Mouse (Mus musculus) neural tube, embryonic 14.5 days (tissue): ENCODE measurements around the gene Tas2r106. TPM values are rescaled to one million over a fixed set of nuclear protein-coding genes. Genes with fewer than 3 reads are reported as not detected.

Experiments
- ATAC-seq: fragments of 200-750 bp; cut with Nextera tagmentation; 2 replicates; pipeline ENCODE4 v1.8.0; 2017; ENCODE audit warnings: low read depth, mild to moderate bottlenecking, moderate TSS enrichment, moderate library complexity
- H3K27ac ChIP-seq: fragments of 300-500 bp; sonication (generic); 2 replicates; pipeline ENCODE4 v1.5.1; 2014; ENCODE audit warnings: low read depth, mild to moderate bottlenecking, control low read depth, low read length, moderate library complexity, mixed read lengths
- H3K27me3 ChIP-seq: fragments of 300-500 bp; sonication (generic); 2 replicates; pipeline ENCODE4 v1.6.1; 2014; ENCODE audit warnings: low read length; ENCODE audit not compliant: control insufficient read depth, insufficient read depth
- H3K36me3 ChIP-seq: fragments of 300-500 bp; sonication (generic); 2 replicates; pipeline ENCODE4 v1.6.1; 2014; ENCODE audit warnings: low read length, mixed read lengths; ENCODE audit not compliant: control insufficient read depth, insufficient read depth
- H3K4me1 ChIP-seq: fragments of 300-500 bp; sonication (generic); 2 replicates; pipeline ENCODE4 v1.6.1; 2014; ENCODE audit warnings: low read length; ENCODE audit not compliant: control insufficient read depth, insufficient read depth
- H3K4me2 ChIP-seq: fragments of 300-500 bp; sonication (generic); 2 replicates; pipeline ENCODE4 v1.6.1; 2014; ENCODE audit warnings: mild to moderate bottlenecking, low read depth, low read length, control low read depth
- H3K4me3 ChIP-seq: fragments of 300-500 bp; sonication (generic); 2 replicates; pipeline ENCODE4 v1.5.1; 2014; ENCODE audit warnings: low read depth, low read length, control low read depth, mixed read lengths
- H3K9ac ChIP-seq: fragments of 300-500 bp; sonication (generic); replicated peaks from 2 replicates; pipeline ENCODE4 v1.6.1; 2014; ENCODE audit warnings: low read depth, mild to moderate bottlenecking, control low read depth, low read length, mixed read lengths
- H3K9me3 ChIP-seq: fragments of 300-500 bp; sonication (generic); 2 replicates; pipeline ENCODE4 v1.6.1; 2016; ENCODE audit warnings: low read length; ENCODE audit not compliant: control insufficient read depth
- WGBS: fragments of 180-500 bp; shearing (Covaris S2); extraction: QIAGEN DNeasy Blood & Tissue Kit; methylation state at CpG from one replicate; pipeline ENCODE4 v1.1.7; 2014; 5-methylcytosine and 5-hydroxymethylcytosine counted together
- polyA plus RNA-seq: library from polyadenylated mRNA; unstranded; fragments of >200 nt; fragmentation: Nextera tagmentation; extraction: Ambion mirVana; gene quantifications from 2 replicates; pipeline ENCODE4 v1.2.1, GENCODE M21; 2014

Gene Tas2r106
- not detected in 2 replicates for polyA plus RNA-seq

DNA sequence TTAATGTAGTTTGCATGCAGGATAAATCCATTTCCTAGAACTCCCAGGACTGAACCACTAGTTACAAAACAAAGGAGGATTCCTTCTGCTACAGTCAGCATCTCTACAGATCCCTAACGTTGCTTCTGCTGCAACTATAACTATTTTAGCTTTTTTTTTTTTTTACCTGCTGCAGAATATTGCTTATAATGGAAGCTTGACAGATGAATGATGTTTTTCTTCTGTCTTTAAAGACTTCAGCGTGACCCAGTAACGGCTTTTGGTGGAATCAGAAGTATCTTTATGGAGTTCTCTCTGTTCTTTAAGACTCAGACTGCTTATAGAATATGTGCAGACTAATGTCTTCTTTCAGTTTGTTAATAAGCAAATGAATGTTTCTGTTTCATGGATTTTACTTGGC lies at the start of gene Tas2r106:
TSS of gene Tas2r106 (minus strand) at position 101 of the 400 bp plus-strand sequence.
- ATAC-seq, result no peak

DNA sequence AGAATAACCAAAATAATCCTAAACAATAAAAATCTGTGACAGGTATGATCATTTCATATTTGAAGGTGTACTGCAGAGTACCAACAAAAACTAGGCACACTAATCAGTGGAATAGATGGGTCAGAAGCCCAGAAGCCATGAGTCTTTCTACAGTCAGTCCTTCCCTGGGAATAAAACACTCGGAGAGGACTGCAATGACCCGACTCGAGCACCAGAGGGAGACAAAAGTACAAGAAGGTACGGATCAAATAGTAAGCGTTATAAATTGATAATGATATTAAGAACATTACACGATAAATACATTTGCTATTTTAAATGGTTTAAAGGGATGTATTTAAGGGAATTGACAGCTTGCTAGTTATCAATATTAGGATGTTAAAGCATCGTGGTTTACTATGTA lies 34.1 kb upstream of the Tas2r106 start:
- Histone ChIP-seq H3K4me2 (no peak overlapping the region), H3K27me3 (no peaks in the 10 kb centered on the region), H3K36me3 (no peaks in the 10 kb centered on the region), H3K9me3 (0 out of 2 replicates have a peak, but pooled peaks cover 3% of the 10 kb centered on the region), H3K9ac (no peak overlapping the region), H3K4me3 (no peak overlapping the region), H3K27ac (no peak overlapping the region), H3K4me1 (no peaks in the 10 kb centered on the region)
- no peak for ATAC-seq
- 48% methylated on average over 7 of the region's 7 CpGs for WGBS

More for the DNA sequence above, at the start of gene Tas2r106:
- no peak within 1 kb of the TSS for H3K4me3 ChIP-seq
- H3K36me3 ChIP-seq, result no peaks in the 10 kb centered on the region
- 71% methylated on average over 3 of the region's 3 CpGs for WGBS
- no peak within 1 kb of the TSS for H3K4me2 ChIP-seq
- no peaks in the 10 kb centered on the region for H3K4me1 ChIP-seq
- H3K9me3 ChIP-seq, result peaks cover 8% of the 10 kb centered on the region
- no peaks in the 10 kb centered on the region for H3K27me3 ChIP-seq
- no peak within 1 kb of the TSS for H3K27ac ChIP-seq
- H3K9ac ChIP-seq, result no peak within 1 kb of the TSS

DNA sequence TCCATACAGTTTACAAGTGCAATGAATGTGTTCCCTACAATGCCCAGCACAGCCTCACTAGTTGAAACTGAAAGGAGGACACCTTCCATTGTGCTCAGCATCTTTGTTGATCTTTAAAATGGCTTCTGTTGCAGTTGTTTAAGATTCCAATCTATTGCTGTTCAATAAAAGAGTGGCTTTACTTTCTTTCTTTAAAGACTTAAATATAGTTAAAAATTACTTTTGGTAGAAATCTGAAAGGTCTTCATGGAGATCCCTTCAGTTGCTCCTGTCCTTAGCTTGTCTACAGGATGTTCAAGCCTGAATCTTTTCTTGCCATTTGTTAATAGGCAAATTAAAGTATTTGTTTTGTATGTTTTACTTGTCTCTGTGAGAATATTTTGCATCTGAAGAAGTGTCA lies 11.3 kb upstream of the Tas2r106 start, which contains the start of gene Tas2r114:
TSS of gene Tas2r114 (minus strand) at position 101 of the 400 bp plus-strand sequence.
- Histone ChIP-seq H3K4me1 (no peaks in the 10 kb centered on the region), H3K9ac (no peak within 1 kb of the TSS), H3K36me3 (no peaks in the 10 kb centered on the region), H3K27me3 (no peaks in the 10 kb centered on the region), H3K9me3 (no peaks in the 10 kb centered on the region), H3K4me3 (no peak within 1 kb of the TSS), H3K27ac (no peak within 1 kb of the TSS), H3K4me2 (no peak within 1 kb of the TSS)
- ATAC-seq, result no peak

DNA sequence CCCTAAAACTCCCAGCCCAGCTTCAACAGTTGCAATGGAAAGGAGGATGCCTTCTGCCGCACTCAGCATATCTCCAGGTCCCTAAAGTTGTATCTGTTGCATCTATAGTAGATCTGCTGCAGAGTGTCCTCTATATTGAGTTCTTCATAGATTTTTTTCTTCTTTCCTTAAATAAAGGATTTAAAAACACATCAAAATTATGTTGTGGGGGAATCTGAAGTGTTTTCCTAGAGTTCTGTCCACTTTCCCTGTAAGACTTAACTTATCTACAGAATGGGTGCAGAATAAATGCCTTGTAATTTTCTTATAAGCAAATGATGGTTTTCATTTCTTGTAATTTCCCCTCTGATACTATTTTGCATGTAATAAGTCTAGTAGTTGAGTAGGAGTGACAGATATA lies 8.7 kb upstream of the Tas2r106 start, which contains the start of gene Tas2r105:
TSS of gene Tas2r105 (minus strand) at position 101 of the 400 bp plus-strand sequence.
- Histone ChIP-seq H3K27ac (no peak within 1 kb of the TSS), H3K4me3 (no peak within 1 kb of the TSS), H3K4me2 (no peak within 1 kb of the TSS), H3K36me3 (no peaks in the 10 kb centered on the region), H3K4me1 (no peaks in the 10 kb centered on the region), H3K27me3 (no peaks in the 10 kb centered on the region), H3K9ac (no peak within 1 kb of the TSS), H3K9me3 (no peaks in the 10 kb centered on the region)
- ATAC-seq, result no peak
- 83% methylated on average over 1 of the region's 1 CpGs for WGBS

DNA sequence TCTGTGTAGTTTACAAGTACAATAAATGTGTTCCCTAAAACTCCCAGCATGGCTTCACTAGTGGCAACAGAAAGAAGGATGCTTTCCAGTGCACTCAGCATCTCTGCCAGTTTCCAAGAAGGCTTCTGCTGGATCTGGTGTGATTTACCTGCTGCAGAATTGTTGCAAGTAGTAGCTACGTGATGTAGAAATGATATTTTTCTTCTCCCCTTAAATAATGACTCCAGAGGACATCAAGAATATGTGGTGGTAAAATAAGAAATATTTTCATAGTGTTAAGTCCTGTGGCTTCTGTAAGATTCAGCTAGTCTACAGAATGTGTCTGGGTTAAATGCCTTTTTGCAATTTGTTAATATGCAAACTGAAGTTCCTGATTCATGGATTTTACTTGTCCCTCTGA lies 7.0 kb upstream of the Tas2r106 start, which contains the start of gene Tas2r104:
TSS of gene Tas2r104 (minus strand) at position 101 of the 400 bp plus-strand sequence.
- Histone ChIP-seq H3K27me3 (no peaks in the 10 kb centered on the region), H3K36me3 (no peaks in the 10 kb centered on the region), H3K9me3 (no peaks in the 10 kb centered on the region), H3K27ac (no peak within 1 kb of the TSS), H3K4me2 (no peak within 1 kb of the TSS), H3K4me1 (no peaks in the 10 kb centered on the region), H3K9ac (no peak within 1 kb of the TSS), H3K4me3 (no peak within 1 kb of the TSS)
- WGBS, result 74% methylated on average over 1 of the region's 1 CpGs
- no peak for ATAC-seq

DNA sequence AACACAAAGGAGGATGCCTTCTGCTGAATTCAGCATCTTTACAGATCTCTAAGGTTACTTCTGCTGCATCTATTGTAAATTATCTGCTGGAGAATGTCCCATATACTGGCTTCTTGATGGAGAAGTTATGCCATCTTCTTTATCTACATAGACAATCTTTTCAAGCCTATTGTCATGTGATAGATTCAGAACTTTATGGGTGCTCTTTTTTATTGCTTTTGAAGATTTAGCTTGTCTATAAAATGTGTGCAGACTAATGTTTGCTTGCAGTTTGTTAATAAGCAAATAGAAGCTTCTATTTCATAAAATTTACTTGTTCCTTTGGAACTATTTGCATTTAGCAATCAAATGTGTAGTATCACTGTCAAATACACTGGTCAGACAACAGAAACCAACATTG lies 18.6 kb downstream of the Tas2r106 start, which contains the start of gene Tas2r107:
TSS of gene Tas2r107 (minus strand) at position 101 of the 400 bp plus-strand sequence.
- H3K4me3 ChIP-seq, result no peak within 1 kb of the TSS
- no peaks in the 10 kb centered on the region for H3K36me3 ChIP-seq
- H3K9ac ChIP-seq, result no peak within 1 kb of the TSS
- no peak for ATAC-seq
- no peak within 1 kb of the TSS for H3K4me2 ChIP-seq
- no peak within 1 kb of the TSS for H3K27ac ChIP-seq
- no peaks in the 10 kb centered on the region for H3K27me3 ChIP-seq
- no peaks in the 10 kb centered on the region for H3K4me1 ChIP-seq
- H3K9me3 ChIP-seq, result peaks cover 1% of the 10 kb centered on the region; the same call in 1 of the 2 replicates

DNA sequence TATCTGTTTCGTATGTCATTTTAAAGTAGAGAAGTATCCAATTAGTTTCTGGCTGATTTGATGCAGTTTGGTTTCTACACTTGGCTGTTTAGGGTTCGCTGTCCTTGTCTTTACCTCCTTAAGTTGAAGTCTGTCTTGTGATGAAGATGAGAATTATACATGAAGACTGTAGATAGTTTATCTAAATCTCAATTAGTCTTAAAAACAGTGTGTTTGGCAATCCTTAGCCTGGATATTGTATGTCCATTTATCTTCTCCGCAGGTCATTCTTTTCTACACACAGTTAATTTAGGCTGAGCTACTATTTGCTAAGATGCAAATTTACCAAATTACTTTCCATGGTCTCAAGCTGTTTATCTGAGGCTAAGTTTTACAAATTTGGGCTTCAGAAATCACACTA lies 47.9 kb downstream of the Tas2r106 start, which contains the start of gene Tas2r130:
TSS of gene Tas2r130 (minus strand) at position 101 of the 400 bp plus-strand sequence.
- H3K4me2 ChIP-seq, result no peak within 1 kb of the TSS
- no peak within 1 kb of the TSS for H3K4me3 ChIP-seq
- 0 out of 2 replicates have a peak, but pooled peaks cover 2% of the 10 kb centered on the region for H3K9me3 ChIP-seq
- 80% methylated on average over 3 of the region's 3 CpGs for WGBS
- H3K27ac ChIP-seq, result no peak within 1 kb of the TSS
- H3K36me3 ChIP-seq, result no peaks in the 10 kb centered on the region
- no peak for ATAC-seq
- no peaks in the 10 kb centered on the region for H3K4me1 ChIP-seq
- no peaks in the 10 kb centered on the region for H3K27me3 ChIP-seq
- no peak within 1 kb of the TSS for H3K9ac ChIP-seq

Other genes with a start within 250 kb of the Tas2r106 start
- not detected in 2 replicates for gene 5430401F13Rik, start 192.5 kb downstream of the Tas2r106 start, polyA plus RNA-seq
- gene Gm6619, start 192.5 kb downstream of the Tas2r106 start, polyA plus RNA-seq, result not detected in 2 replicates
- gene Tas2r130, start 48.0 kb downstream of the Tas2r106 start, polyA plus RNA-seq, result not detected in 2 replicates
- not detected in 2 replicates for gene Tas2r107, start 18.7 kb downstream of the Tas2r106 start, polyA plus RNA-seq
- not detected in 2 replicates for gene Tas2r104, start 6.9 kb upstream of the Tas2r106 start, polyA plus RNA-seq
- gene Tas2r105, start 8.6 kb upstream of the Tas2r106 start, polyA plus RNA-seq, result not detected in 2 replicates
- gene Tas2r114, start 11.2 kb upstream of the Tas2r106 start, polyA plus RNA-seq, result not detected in 2 replicates